Mouse (Mus musculus) lung, embryonic 14.5 days (tissue): ENCODE measurements around the gene Poldip2. TPM values are rescaled to one million over a fixed set of nuclear protein-coding genes. Genes with fewer than 3 reads are reported as not detected.

ENCODE experiments used
- ATAC-seq: fragments of 200-750 bp; cut with Nextera tagmentation; 2 replicates; pipeline ENCODE4 v1.8.0; 2017; ENCODE audit warnings: mild to moderate bottlenecking, moderate TSS enrichment, moderate library complexity; ENCODE audit not compliant: insufficient read depth
- DNase-seq: peaks from one replicate; pipeline ENCODE4 v3.0.0-alpha.2; 2015
- H3K27ac ChIP-seq: fragments of 300-500 bp; sonication (generic); 2 replicates; pipeline ENCODE4 v1.5.1; 2014; ENCODE audit warnings: low read depth, mild to moderate bottlenecking, moderate library complexity
- H3K27me3 ChIP-seq: fragments of 300-500 bp; sonication (generic); 2 replicates; pipeline ENCODE4 v1.6.1; 2014; ENCODE audit warnings: low read length, control low read depth; ENCODE audit not compliant: insufficient read depth
- H3K36me3 ChIP-seq: fragments of 300-500 bp; sonication (generic); 2 replicates; pipeline ENCODE4 v1.6.1; 2014; ENCODE audit warnings: control low read depth; ENCODE audit not compliant: insufficient read depth
- H3K4me1 ChIP-seq: fragments of 300-500 bp; sonication (generic); 2 replicates; pipeline ENCODE4 v1.6.1; 2014; ENCODE audit warnings: antibody characterized with exemption, control low read depth; ENCODE audit not compliant: insufficient read depth
- H3K4me2 ChIP-seq: fragments of 300-500 bp; sonication (generic); 2 replicates; pipeline ENCODE4 v1.6.1; 2014; ENCODE audit warnings: mild to moderate bottlenecking
- H3K4me3 ChIP-seq: fragments of 300-500 bp; sonication (generic); 2 replicates; pipeline ENCODE4 v1.5.1; 2014; ENCODE audit warnings: low read depth, low read length
- H3K9ac ChIP-seq: fragments of 300-500 bp; sonication (generic); 2 replicates; pipeline ENCODE4 v1.6.1; 2014
- H3K9me3 ChIP-seq: fragments of 300-500 bp; sonication (generic); 2 replicates; pipeline ENCODE4 v1.6.1; 2016; ENCODE audit warnings: low read depth, low read length, control low read depth
- CTCF ChIP-seq: IDR thresholded peaks from 2 replicates; pipeline ENCODE4 v1.5.1; 2016; ENCODE audit warnings: antibody characterized with exemption, low read depth
- WGBS: fragments of 180-500 bp; shearing (Covaris S2); extraction: QIAGEN DNeasy Blood & Tissue Kit; methylation state at CpG from one replicate; pipeline ENCODE4 v1.1.7; 2014; 5-methylcytosine and 5-hydroxymethylcytosine counted together
- polyA plus RNA-seq: library from polyadenylated mRNA; unstranded; fragments of >200 nt; fragmentation: Nextera tagmentation; extraction: Ambion mirVana; gene quantifications from 2 replicates; pipeline ENCODE4 v1.2.1, GENCODE M21; 2014

Gene Poldip2
- polyA plus RNA-seq, 1 experiment from 2014 or later = 148 TPM

DNA sequence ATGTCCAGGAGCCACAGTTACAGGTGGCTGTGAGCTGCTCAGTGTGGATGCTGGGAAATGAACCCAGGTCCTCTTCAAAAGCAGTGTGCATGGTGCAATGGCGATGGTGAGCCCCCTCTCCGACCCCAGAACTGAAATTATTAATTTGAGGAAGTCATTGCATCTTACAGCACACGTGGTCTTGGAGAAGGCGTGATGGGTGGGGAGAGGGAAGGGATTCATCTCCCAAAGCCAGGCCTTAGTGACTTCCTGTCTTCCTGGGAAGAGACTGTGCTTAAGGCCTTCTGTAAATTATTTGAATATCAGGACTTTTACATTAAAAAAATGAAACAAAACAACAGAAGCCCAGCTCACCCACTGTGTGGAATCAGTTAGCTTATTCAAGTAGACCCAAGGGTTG lies 44.1 kb downstream of the Poldip2 start:
- Histone ChIP-seq H3K4me3 (no peak overlapping the region), H3K27ac (no peak overlapping the region), H3K36me3 (no peaks in the 10 kb centered on the region), H3K4me2 (no peak overlapping the region), H3K4me1 (no peaks in the 10 kb centered on the region), H3K9me3 (no peaks in the 10 kb centered on the region), H3K27me3 (no peaks in the 10 kb centered on the region), H3K9ac (no peak overlapping the region)
- DNase-seq (no peak), ATAC-seq (no peak)
- TF ChIP-seq CTCF = no peak
- 52% methylated on average over 4 of the region's 4 CpGs for WGBS

DNA sequence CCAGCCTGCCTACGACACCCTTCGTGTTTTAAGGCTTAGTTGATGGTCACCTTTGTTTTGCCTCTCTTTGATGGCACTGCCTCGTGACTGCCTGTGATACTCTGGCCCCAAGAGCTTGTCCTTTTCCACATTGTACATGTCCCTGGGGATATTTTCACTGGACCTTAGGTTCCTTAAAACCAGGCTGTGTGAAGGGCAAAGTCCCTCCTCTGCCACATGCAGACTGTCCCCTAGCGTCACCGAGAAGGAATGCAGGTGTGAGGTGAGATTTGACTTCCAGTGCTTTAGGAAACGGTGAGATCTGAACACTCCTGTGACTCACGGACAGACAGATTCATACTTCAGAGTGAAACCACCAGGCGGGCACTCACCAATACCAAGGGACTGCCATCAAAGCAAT lies 45.2 kb downstream of the Poldip2 start:
- 56% methylated on average over 8 of the region's 8 CpGs for WGBS
- no peak for ATAC-seq
- H3K4me1 ChIP-seq = no peaks in the 10 kb centered on the region
- no peaks in the 10 kb centered on the region for H3K27me3 ChIP-seq
- H3K27ac ChIP-seq = no peak overlapping the region
- H3K9ac ChIP-seq = no peak overlapping the region
- H3K4me3 ChIP-seq = no peak overlapping the region
- no peaks in the 10 kb centered on the region for H3K36me3 ChIP-seq
- DNase-seq = peak; percentile 15
- peak; percentile 56 for TF ChIP-seq CTCF
- no peaks in the 10 kb centered on the region for H3K9me3 ChIP-seq
- no peak overlapping the region for H3K4me2 ChIP-seq

DNA sequence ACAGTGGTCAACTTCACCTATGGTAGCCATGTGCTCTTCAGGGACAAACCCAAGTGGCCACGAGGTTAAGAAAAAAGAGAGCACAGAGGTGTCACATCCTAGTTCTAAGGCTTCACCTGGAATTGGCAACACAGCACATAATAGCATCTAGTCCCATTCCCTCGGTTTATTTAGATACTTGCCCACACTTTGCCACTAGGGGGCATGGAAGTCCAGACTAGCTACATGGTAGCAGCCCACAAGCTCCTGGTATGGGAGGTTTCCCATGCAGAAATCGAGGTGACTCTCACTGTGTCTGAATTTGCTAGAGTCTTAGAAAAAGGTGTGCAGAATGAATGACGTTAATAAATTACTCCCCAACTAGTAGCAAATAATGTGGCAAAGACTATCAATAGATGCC lies 48.5 kb downstream of the Poldip2 start:
- Histone ChIP-seq H3K27ac (no peak overlapping the region), H3K4me2 (no peak overlapping the region), H3K4me1 (no peaks in the 10 kb centered on the region), H3K9ac (no peak overlapping the region), H3K27me3 (no peaks in the 10 kb centered on the region), H3K4me3 (no peak overlapping the region), H3K9me3 (no peaks in the 10 kb centered on the region), H3K36me3 (no peaks in the 10 kb centered on the region)
- WGBS = 16% methylated on average over 4 of the region's 4 CpGs
- peak; percentile 88 for TF ChIP-seq CTCF
- ATAC-seq (peak; percentile 70; the same call in 1 of the 2 replicates), DNase-seq (peak; percentile 92)

DNA sequence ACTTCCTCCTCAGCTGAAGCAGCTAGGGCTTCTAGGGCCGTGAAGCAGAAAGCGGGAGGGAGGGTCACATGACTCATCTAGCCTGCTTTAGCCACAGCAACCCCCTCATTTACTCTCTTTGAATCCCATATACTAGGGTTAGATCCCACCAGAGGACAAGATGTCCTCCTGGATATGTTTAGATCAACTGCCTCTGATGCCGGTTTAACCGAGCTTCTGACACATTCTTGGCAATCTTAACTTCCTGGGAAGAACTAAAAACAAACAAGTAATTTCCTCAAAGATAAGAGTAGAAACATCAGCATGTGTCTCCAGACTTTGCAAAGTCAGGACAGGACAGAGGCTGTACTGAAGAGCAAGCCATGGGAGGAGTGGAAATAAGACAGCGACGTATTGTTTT lies 54.8 kb downstream of the Poldip2 start:
- Histone ChIP-seq H3K36me3 (peaks cover 14% of the 10 kb centered on the region), H3K9ac (no peak overlapping the region), H3K27ac (peak overlapping the region; percentile 86), H3K27me3 (no peaks in the 10 kb centered on the region), H3K9me3 (no peaks in the 10 kb centered on the region), H3K4me3 (no peak overlapping the region), H3K4me2 (peak overlapping the region; percentile 18; the same call in 1 of the 2 replicates), H3K4me1 (peaks cover 5% of the 10 kb centered on the region; the same call in 1 of the 2 replicates)
- DNase-seq (peak; percentile 88), ATAC-seq (peak; percentile 93)
- 28% methylated on average over 6 of the region's 6 CpGs for WGBS
- TF ChIP-seq CTCF = no peak

DNA sequence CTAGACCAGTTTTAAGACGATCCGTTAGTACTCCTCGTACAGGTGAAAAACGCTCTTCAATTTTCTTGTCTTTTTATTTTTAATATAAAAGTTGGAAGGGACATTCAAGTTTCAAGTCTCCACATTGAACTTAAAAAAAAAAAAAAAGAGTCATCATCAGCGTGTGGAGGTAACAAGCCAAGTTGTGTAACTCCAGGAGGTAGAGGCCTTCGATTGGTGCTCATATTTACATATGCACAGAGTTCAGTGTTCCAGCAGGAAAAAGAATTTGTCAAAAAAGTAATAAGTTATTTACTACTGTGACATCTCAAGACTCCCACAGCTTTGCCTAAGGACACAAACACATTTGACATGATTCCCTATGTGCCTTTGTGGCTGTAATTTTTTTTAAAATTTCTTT lies 55.6 kb downstream of the Poldip2 start:
- TF ChIP-seq CTCF = no peak
- no peak overlapping the region for H3K4me3 ChIP-seq
- no peak overlapping the region for H3K4me2 ChIP-seq
- no peak overlapping the region for H3K27ac ChIP-seq
- H3K9me3 ChIP-seq = no peaks in the 10 kb centered on the region
- H3K27me3 ChIP-seq = no peaks in the 10 kb centered on the region
- ATAC-seq = no peak
- H3K36me3 ChIP-seq = peaks cover 22% of the 10 kb centered on the region
- no peak overlapping the region for H3K9ac ChIP-seq
- no peak for DNase-seq
- H3K4me1 ChIP-seq = peaks cover 5% of the 10 kb centered on the region; the same call in 1 of the 2 replicates
- 80% methylated on average over 6 of the region's 6 CpGs for WGBS

DNA sequence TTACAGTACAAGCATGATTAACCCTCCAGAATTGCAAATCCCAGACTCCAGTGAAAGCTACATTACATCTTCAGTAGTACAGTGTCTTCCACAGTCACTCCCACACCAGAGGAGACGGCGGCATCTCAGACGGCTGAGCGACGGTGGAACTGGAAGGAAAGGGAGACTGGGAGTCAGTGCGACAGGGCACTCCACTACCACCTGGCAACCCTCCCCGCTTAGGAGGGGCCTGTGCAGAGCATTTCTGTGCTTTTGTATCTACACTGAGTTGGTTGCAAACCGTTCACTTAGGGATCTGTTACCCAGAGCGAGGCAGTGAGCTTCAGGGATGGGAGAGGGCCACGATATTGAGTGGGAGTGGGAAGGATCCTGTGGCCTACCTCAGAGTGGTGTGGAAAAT lies 56.8 kb downstream of the Poldip2 start:
- no peak for TF ChIP-seq CTCF
- 82% methylated on average over 10 of the region's 10 CpGs for WGBS
- Histone ChIP-seq H3K27me3 (no peaks in the 10 kb centered on the region), H3K36me3 (peaks cover 29% of the 10 kb centered on the region), H3K9me3 (no peaks in the 10 kb centered on the region), H3K4me2 (no peak overlapping the region), H3K4me1 (peaks cover 5% of the 10 kb centered on the region; the same call in 1 of the 2 replicates), H3K4me3 (no peak overlapping the region), H3K27ac (no peak overlapping the region), H3K9ac (no peak overlapping the region)
- DNase-seq (no peak), ATAC-seq (no peak)

DNA sequence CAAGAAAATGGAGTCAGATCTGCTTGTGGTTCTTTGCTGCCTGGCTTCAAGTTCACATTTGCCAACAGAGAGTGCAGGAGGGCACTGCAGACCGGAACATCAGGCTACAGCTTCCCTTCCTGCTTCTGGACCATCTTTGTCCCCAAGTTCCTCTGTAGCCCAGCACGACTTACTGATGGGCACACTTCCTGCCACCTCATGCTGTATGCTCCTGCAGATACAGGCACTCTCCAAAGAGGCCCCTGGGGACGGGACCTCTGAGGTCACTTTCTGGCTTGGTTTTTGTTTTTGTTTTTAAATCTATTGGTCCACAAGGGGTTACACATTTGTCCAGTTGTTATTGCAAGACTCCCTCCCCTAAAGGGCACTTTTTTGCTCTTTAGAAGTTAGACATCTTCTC lies 57.8 kb downstream of the Poldip2 start:
- 50% methylated on average over 3 of the region's 3 CpGs for WGBS
- Histone ChIP-seq H3K4me2 (no peak overlapping the region), H3K4me3 (no peak overlapping the region), H3K4me1 (peaks cover 5% of the 10 kb centered on the region; the same call in 1 of the 2 replicates), H3K36me3 (peaks cover 33% of the 10 kb centered on the region), H3K27me3 (no peaks in the 10 kb centered on the region), H3K9me3 (no peaks in the 10 kb centered on the region), H3K9ac (no peak overlapping the region), H3K27ac (no peak overlapping the region)
- ATAC-seq (no peak), DNase-seq (no peak)
- TF ChIP-seq CTCF = no peak

DNA sequence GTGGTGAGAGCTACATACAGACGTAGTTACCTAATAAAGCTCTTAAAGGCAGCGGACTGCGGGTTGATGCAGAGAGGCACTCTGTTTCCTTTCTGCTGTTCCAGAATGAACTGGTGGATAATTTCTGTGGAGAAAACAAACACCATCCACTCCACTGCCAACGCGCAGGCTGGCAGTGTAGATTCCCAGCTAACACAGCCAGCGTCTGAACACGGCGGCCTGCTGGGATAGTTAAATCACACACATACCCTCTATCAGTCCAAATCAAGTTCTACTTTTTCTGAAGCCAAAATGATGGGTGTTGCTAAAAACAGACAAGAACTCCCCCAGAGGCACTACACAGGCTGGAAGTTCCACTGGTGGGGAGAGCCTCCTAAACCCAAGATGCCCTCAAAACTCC lies 59.4 kb downstream of the Poldip2 start:
- 93% methylated on average over 8 of the region's 8 CpGs for WGBS
- DNase-seq (no peak), ATAC-seq (no peak)
- no peak overlapping the region for H3K9ac ChIP-seq
- no peaks in the 10 kb centered on the region for H3K27me3 ChIP-seq
- H3K9me3 ChIP-seq = no peaks in the 10 kb centered on the region
- no peak overlapping the region for H3K4me2 ChIP-seq
- TF ChIP-seq CTCF = no peak
- H3K4me3 ChIP-seq = no peak overlapping the region
- peaks cover 38% of the 10 kb centered on the region for H3K36me3 ChIP-seq
- H3K27ac ChIP-seq = no peak overlapping the region
- peaks cover 3% of the 10 kb centered on the region; the same call in 1 of the 2 replicates for H3K4me1 ChIP-seq
